Mouse (Mus musculus) lung, adult 2 months (tissue): ENCODE measurements around the gene Slc15a5.

Source experiments
- CTCF ChIP-seq: fragments of 200-500 bp; IDR thresholded peaks from 2 replicates; pipeline ENCODE4 v1.5.1; 2011; ENCODE audit warnings: mild to moderate bottlenecking, low read length, control low read depth; ENCODE audit not compliant: insufficient read depth
- POLR2A ChIP-seq: fragments of 200-500 bp; IDR thresholded peaks from 2 replicates; pipeline ENCODE4 v1.6.1; 2011; ENCODE audit warnings: low read depth, mild to moderate bottlenecking, control low read depth, low read length, borderline replicate concordance; ENCODE audit errors: extremely low read depth

DNA sequence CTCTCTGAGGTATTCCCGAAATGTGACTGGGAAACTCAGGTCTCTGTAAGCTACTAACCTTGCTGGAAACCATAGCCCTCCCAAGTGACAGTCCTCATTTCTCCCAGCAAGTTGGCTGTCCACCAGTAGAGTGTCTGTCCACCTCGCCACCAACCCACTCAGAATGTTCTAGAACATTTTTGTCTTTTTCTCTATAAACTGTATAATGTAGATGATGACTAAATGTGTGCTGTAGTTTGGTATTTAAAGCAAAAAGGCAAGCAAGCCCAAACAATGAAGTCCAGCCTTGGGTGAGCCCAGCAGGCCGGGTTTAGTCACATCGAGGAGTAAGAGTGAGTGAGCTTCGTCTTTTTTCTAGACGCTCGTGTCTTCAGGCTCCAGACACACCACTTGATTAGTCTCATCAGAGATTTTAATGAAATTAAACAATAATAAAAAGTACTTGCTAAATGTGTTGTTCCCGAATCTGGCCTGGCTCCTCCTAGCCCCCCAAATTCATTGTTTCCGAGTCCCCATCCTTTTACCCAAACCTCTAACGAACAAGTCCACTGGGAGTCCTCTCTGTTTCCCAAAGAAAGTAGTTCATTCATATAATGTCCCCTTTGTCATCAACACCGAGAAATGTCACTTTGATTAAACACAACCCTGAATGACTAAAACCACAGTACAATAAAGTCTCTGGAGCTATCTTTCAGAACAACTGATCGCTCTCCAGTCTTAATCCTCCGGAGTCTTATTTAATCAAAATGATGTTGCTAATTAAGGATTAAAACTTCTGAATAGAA lies 8.8 kb downstream of the Slc15a5 start:
- TF ChIP-seq CTCF, result no peak
- TF ChIP-seq POLR2A, result no peak
